Mouse (Mus musculus): ENCODE measurements at regions not wholly inside any gene's neighbourhood (a gene's known extent, or its start where the extent isn't known, plus 50 kb on each side); places are given as distances from the start of the nearest gene placed in this dataset.

DNA sequence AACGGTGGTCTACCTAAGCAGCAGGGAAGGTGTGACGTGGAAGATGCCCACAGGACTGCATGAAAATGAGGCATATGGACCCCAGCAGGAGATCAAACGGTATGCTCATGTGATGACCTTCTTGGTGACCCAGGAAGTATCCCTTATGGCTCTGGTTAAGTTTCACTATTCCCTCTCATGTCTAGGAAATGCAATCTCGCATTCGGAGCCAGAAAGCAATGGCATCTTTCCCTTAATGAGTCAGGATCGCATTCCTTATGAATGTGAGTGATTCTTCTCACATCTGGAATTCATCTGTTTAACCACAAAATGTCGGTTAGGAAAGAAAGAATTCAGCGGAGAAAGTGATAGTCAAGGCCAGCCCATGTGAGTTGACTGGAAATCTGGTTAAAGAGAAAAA lies 593.7 kb downstream of the Ttll7 start:
- Histone ChIP-seq H3K4me1 (no peaks in the 10 kb centered on the region), H3K9ac (no peak overlapping the region), H3K4me3 (no peak overlapping the region), H3K36me3 (no peaks in the 10 kb centered on the region), H3K27ac (replicated peaks) (no peak overlapping the region), H3K9me3 (no peaks in the 10 kb centered on the region), H3K4me2 (no peak overlapping the region), H3K27me3 (replicated peaks) (no peaks in the 10 kb centered on the region)
- ATAC-seq (ENCODE audit: extremely low read depth, insufficient number of reproducible peaks, low FRiP score, low TSS enrichment), result no peak
- 72% methylated on average over 8 of the region's 8 CpGs for WGBS

DNA sequence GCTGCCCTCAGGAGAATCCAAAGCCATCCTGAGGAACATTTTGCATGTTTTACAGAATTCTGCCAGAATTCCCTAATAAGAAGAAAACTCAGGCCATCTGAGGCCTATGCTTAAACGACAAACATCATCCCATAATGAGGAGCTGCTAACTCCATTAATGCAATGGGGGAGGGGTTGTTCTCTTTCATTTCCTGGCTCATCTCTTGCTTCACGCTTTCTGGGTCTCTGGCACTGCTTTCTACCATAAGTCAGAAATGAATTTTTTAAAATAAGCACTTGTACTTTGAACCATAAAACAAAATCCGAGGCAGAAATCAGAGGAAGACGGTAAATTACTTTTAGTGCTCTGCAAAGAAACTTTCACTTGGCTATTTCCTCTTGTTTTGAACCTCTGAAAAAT lies 600.0 kb downstream of the Ttll7 start:
- H3K9me3 ChIP-seq, result no peaks in the 10 kb centered on the region
- no peak for ATAC-seq (ENCODE audit: extremely low read depth, insufficient number of reproducible peaks, low FRiP score, low TSS enrichment)

DNA sequence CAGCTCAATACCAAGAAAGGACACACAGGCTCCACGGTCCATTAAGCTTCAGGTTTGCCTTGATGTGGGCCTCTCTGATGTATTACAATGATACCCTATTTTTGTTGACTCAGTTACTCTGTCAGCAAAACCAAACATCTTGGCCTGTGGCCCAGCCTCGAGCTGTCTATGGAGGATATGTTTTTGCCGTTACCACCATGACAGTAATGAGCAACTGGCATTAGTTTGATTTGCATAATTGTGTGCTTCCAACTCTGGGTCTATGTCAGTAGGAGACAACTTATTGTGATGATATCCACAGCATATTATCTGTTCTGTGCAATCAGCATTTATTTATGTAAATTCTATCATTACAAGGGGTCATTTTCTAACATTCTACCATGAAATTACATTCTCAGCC lies 603.2 kb downstream of the Ttll7 start:
- Histone ChIP-seq H3K4me3 (no peak overlapping the region), H3K27me3 (replicated peaks) (no peaks in the 10 kb centered on the region), H3K36me3 (no peaks in the 10 kb centered on the region), H3K9me3 (no peaks in the 10 kb centered on the region), H3K4me1 (no peaks in the 10 kb centered on the region), H3K9ac (no peak overlapping the region), H3K4me2 (no peak overlapping the region), H3K27ac (replicated peaks) (no peak overlapping the region)
- WGBS, result 82% methylated on average over 3 of the region's 3 CpGs
- no peak for ATAC-seq (ENCODE audit: extremely low read depth, insufficient number of reproducible peaks, low FRiP score, low TSS enrichment)

More for the DNA sequence above, 600.0 kb downstream of the Ttll7 start:
- Histone ChIP-seq H3K36me3 (no peaks in the 10 kb centered on the region), H3K4me3 (no peak overlapping the region), H3K4me2 (no peak overlapping the region), H3K27me3 (replicated peaks) (no peaks in the 10 kb centered on the region), H3K4me1 (no peaks in the 10 kb centered on the region), H3K9ac (no peak overlapping the region), H3K27ac (replicated peaks) (no peak overlapping the region)
- WGBS, result 70% methylated on average over 4 of the region's 4 CpGs

DNA sequence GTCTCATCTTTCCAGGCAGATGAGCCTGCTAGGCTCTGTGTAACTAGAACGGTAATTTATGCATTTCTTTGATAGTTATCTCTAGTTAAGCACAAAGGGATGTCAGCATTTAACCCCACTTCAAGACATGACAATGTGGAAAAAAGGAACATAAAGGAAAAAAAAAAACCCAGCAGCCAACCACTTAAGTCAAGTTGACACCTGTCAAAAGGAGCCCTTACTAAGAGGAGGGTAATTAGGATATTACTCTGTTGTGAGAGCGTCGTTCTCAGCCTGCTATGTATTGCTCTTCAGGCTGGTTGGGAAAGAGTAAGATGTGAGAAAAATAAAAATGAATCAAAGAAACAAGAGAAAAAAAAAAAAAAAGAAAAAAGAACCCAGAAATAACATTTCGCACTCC lies 604.1 kb downstream of the Ttll7 start:
- Histone ChIP-seq H3K4me2 (no peak overlapping the region), H3K27me3 (replicated peaks) (no peaks in the 10 kb centered on the region), H3K27ac (replicated peaks) (no peak overlapping the region), H3K9ac (no peak overlapping the region), H3K36me3 (no peaks in the 10 kb centered on the region), H3K4me3 (no peak overlapping the region), H3K9me3 (no peaks in the 10 kb centered on the region), H3K4me1 (no peaks in the 10 kb centered on the region)
- 77% methylated on average over 4 of the region's 4 CpGs for WGBS
- no peak for ATAC-seq (ENCODE audit: extremely low read depth, insufficient number of reproducible peaks, low FRiP score, low TSS enrichment)

DNA sequence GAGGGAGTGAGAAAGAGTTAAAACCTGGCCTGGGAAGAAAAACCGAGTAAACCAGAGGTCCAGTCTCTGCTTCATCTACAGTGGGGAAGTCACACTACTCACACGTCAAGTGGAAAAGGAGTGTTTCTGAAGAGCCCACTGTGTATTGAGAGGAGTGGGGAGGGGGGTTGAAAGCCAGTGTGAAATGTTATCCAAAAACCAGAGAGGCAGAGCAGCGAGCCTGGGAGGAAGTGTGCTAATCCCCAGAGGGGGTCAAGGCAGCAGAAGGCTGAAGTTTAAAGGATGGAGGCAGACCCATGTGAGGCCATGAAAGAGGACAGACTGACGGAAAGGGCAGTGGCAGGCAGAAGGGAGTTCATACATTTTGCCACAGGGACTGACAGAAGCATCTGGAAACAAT lies 605.9 kb downstream of the Ttll7 start:
- no peak overlapping the region for H3K9ac ChIP-seq
- ATAC-seq (ENCODE audit: extremely low read depth, insufficient number of reproducible peaks, low FRiP score, low TSS enrichment), result no peak
- no peaks in the 10 kb centered on the region for H3K27me3 ChIP-seq (replicated peaks)
- WGBS, result 20% methylated on average over 4 of the region's 4 CpGs
- no peaks in the 10 kb centered on the region for H3K36me3 ChIP-seq
- no peak overlapping the region for H3K4me3 ChIP-seq
- no peak overlapping the region for H3K4me2 ChIP-seq
- no peak overlapping the region for H3K27ac ChIP-seq (replicated peaks)
- H3K4me1 ChIP-seq, result no peaks in the 10 kb centered on the region
- H3K9me3 ChIP-seq, result no peaks in the 10 kb centered on the region

DNA sequence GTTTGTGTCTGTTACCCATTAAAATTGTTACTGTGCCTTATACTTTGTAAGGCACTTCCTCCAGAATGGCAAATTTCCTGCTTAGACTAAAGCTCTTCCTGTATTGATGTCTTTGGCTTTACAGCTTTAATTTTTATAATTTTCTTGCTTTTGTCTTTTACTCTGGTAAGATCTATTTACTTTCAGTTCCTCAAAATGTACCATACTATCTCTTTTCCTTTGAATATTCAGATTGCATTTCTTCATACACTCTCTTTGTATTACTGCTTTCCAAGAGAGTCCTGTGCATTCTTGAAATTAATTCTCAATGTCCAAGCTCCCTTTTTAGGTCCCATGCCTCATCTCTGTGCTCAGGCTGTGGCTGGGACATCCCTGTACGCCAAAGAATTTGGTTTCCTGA lies 627.7 kb downstream of the Ttll7 start:
- Histone ChIP-seq H3K27me3 (replicated peaks) (no peaks in the 10 kb centered on the region), H3K9ac (no peak overlapping the region), H3K4me1 (no peaks in the 10 kb centered on the region), H3K4me2 (no peak overlapping the region), H3K9me3 (no peaks in the 10 kb centered on the region), H3K36me3 (no peaks in the 10 kb centered on the region), H3K4me3 (no peak overlapping the region), H3K27ac (replicated peaks) (no peak overlapping the region)
- WGBS, result 68% methylated on average over 1 of the region's 1 CpGs
- no peak for ATAC-seq (ENCODE audit: extremely low read depth, insufficient number of reproducible peaks, low FRiP score, low TSS enrichment)
